In genomic region chr4:133074894-133075572, GRCm38 (mm10) we compare ENCODE assay signal across 9 mouse cellular contexts. TPM values are rescaled to one million over a fixed set of nuclear protein-coding genes. Genes with fewer than 3 reads are reported as not detected.
A peak's percentile ranks its signal among the peaks of the same experiment; 100 is the strongest.
DNase-seq lines count a peak whose midpoint lies in the region; ATAC-seq and TF ChIP-seq lines count a peak whose summit lies in the region.
"Had no signal": no experiment of that assay in that cellular context is flagged by ENCODE, and none has a peak within 500 bp of the region (broad histone marks: within the 10 kb centered on the region; RNA-seq: fewer than 3 reads in every experiment).

No protein-coding gene starts in this region.

- peak overlapping the region; percentile 50 for H3K27ac ChIP-seq in limb, embryonic 14.5 days (replicated peaks; ENCODE audit: low read depth, low read length)

- no peaks in the 10 kb centered on the region for H3K9me3 ChIP-seq in limb, embryonic 14.5 days (ENCODE audit: control insufficient read depth, low read length)
- H3K9me3 ChIP-seq: lung, embryonic 15.5 days had no signal

- H3K36me3 ChIP-seq in limb, embryonic 14.5 days (ENCODE audit: control insufficient read depth, insufficient read depth, low read length), result peaks cover 83% of the 10 kb centered on the region

- peaks cover 16% of the 10 kb centered on the region for H3K4me1 ChIP-seq in limb, embryonic 14.5 days (ENCODE audit: control insufficient read depth, insufficient read depth, low read length)

- no peak overlapping the region for H3K4me2 ChIP-seq in limb, embryonic 14.5 days (replicated peaks; ENCODE audit: low read depth, low read length, severe bottlenecking)
- H3K4me2 ChIP-seq: lung, embryonic 15.5 days had no signal

- H3K27me3 ChIP-seq in limb, embryonic 14.5 days (ENCODE audit: control insufficient read depth, insufficient read depth, low read length), result no peaks in the 10 kb centered on the region
- H3K27me3 ChIP-seq: lung, embryonic 15.5 days had no signal

- no peak for ATAC-seq in limb, embryonic 14.5 days (ENCODE audit: low FRiP score, low read depth)

- 58% methylated on average over 8 of the region's 8 CpGs for WGBS in limb, embryonic 14.5 days

- H3K4me3 ChIP-seq in limb, embryonic 14.5 days (replicated peaks; ENCODE audit: low read length), result no peak overlapping the region
- H3K4me3 ChIP-seq: lung, embryonic 15.5 days had no signal

- peak; percentile 60 for DNase-seq in gastrocnemius, adult 18-20 months (ENCODE audit: low spot score)
- DNase-seq in gastrocnemius, postnatal 4 days (ENCODE audit: low spot score in 2 of 2), result no peak
- DNase-seq in thymus, postnatal 0 days (ENCODE audit: low spot score), result peak; percentile 9
- no peak for DNase-seq in thymus, postnatal 10 days (ENCODE audit: low spot score in 2 of 2)
- DNase-seq in limb, embryonic 14.5 days (ENCODE audit: low spot score), result no peak
- DNase-seq in retina, embryonic 14.5 days (ENCODE audit: low spot score), result no peak
- DNase-seq in retina, postnatal 1 day, result no peak
- no peak for DNase-seq in testis, postnatal 14 days (ENCODE audit: low spot score)

- H3K9ac ChIP-seq in limb, embryonic 14.5 days (ENCODE audit: low read depth, low read length, severe bottlenecking), result no peak overlapping the region
- H3K9ac ChIP-seq: lung, embryonic 15.5 days had no signal

- no peak for TF ChIP-seq POLR2A in limb, embryonic 14.5 days (IDR thresholded peaks at IDR 0.05; ENCODE audit: borderline replicate concordance, extremely low read depth, insufficient read depth, insufficient read length)

RNA-seq across cellular contexts. Expression of gene Wasf2, which starts 55.3 kb away (rescaled TPM):
- 10 to 100 TPM; 29.1 to 33.3 TPM for total RNA-seq in gastrocnemius, adult 18-20 months (2021)
- total RNA-seq in gastrocnemius, postnatal 4 days (2021), result 100 to 1,000 TPM; 110 TPM
- 140 and 190 TPM in 2 replicates for polyA plus RNA-seq in thymus, postnatal 0 days (2015; fragmentation: Nextera tagmentation; extraction: Ambion mirVana)
- polyA plus RNA-seq in limb, embryonic 14.5 days (2012; rRNA removed), result 62.0 and 70.9 TPM in 2 replicates
- polyA plus RNA-seq in limb, embryonic 14.5 days (2014; fragmentation: Nextera tagmentation; extraction: Ambion mirVana), result 92.2 and 96.6 TPM in 2 replicates

Comparison
In these comparisons a context has a peak if more than half of its experiments do, and no peak if none do; other contexts are left out.
1. DNase-seq: peak in gastrocnemius, adult 18-20 months (single experiment) and thymus, postnatal 0 days (single experiment); none in gastrocnemius, postnatal 4 days (0 of 2), thymus, postnatal 10 days (0 of 2), limb, embryonic 14.5 days (single experiment), retina, embryonic 14.5 days (single experiment), retina, postnatal 1 day (single experiment) and testis, postnatal 14 days (single experiment).